Mouse (Mus musculus): ENCODE data around the gene Psph. TPM values are rescaled to one million over a fixed set of nuclear protein-coding genes. Genes with fewer than 3 reads are reported as not detected.
"Not testable (repeated sequence)": the region's sequence is repeated elsewhere in the genome, so short reads cannot be mapped to it uniquely, and the experiment has no call there.

Gene Psph
- 4.3 and 11.1 TPM in 2 replicates for polyA plus RNA-seq (2011; ENCODE audit: insufficient read depth, insufficient read length, low replicate concordance, missing spikeins)

- Histone ChIP-seq H3K4me1 (ENCODE audit: control insufficient read depth, insufficient read depth, low read length) (no peaks in the 10 kb centered on the region; the same call in 1 of the 2 replicates), H3K4me3 (replicated peaks; ENCODE audit: control insufficient read depth, low read depth, low read length) (peak within 1 kb of the TSS; percentile 95), H3K27ac (ENCODE audit: control insufficient read depth, insufficient read depth, low read depth, low read length, poor library complexity) (peak within 1 kb of the TSS; percentile 98)
- whole genome bisulfite sequencing: under 1% methylated on average over 73 of the region's 73 CpGs
- TF ChIP-seq CTCF (IDR thresholded peaks at IDR 0.05; ENCODE audit: control insufficient read depth, insufficient read depth, low read length): no peak
- peak; percentile 49; the same call in 1 of the 2 replicates for TF ChIP-seq POLR2A (IDR thresholded peaks at IDR 0.05; ENCODE audit: borderline replicate concordance, control insufficient read depth, low read depth, low read length)
Observed at GRCm38 (mm10) chr5:129786818-129787790, at the start of gene Psph. TSS of gene Psph (minus strand) at chr5:129787449.

DNA sequence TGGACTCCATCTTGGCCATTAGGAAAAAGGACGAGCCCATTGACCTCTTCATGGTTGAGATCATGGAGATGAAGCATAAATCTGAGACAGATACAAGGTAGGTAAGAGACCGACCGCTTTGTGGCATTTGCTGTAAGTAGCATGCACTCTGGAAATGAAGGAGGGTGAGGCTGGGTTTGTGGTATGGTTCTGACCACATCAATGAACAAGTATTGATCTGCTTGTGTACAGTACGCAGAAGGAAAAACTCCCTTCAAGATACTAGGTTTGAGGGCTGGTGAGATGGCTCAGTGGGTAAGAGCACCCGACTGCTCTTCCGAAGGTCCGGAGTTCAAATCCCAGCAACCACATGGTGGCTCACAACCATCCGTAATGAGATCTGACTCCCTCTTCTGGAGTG is 3.3 kb upstream of the Psph start:
- not testable (repeated sequence) for H3K27ac ChIP-seq (ENCODE audit: control insufficient read depth, insufficient read depth, low read depth, low read length, poor library complexity); H3K4me1 ChIP-seq (ENCODE audit: control insufficient read depth, insufficient read depth, low read length); H3K4me3 ChIP-seq (replicated peaks; ENCODE audit: control insufficient read depth, low read depth, low read length)
- 93% methylated on average over 8 of the region's 8 CpGs for WGBS

DNA sequence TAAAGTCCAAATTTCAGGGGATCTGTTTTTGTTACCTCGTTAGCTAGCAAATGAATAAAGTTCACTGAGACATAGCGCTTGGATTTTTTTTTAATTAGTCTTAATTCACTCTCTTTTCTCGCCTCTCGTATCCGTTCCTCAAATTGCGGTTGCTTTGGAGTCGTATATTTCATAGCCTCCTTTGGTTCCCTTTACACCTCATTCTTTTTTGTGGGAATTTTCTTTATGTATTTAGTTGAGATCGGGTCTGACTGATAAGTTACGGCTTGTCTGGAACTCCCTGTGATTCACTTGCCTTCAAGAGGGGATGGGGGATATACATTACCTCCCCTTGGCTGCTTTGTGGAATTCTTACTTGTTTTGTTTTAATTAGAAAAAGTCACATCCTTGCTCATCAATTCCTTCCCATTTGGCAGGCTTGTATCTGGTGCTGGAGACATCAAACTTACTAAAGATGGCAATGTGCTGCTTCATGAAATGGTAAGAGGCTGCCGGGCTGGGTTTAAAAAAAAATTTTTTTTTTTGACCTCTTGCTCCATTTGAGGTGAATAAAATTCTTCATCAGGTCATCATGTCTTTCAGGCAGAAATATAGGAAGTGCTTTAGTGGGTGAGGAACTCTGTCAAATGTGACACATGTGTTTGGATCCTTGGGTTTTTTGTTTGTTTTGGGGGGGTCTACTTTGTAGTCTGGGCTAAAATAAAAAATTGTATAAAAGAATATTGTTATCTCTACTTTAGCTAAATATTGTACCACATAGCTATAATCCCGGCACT is 757 bp upstream of the Psph start:
- Histone ChIP-seq H3K4me1 (ENCODE audit: control insufficient read depth, insufficient read depth, low read length) (no peaks in the 10 kb centered on the region; the same call in 1 of the 2 replicates), H3K4me3 (replicated peaks; ENCODE audit: control insufficient read depth, low read depth, low read length) (peak overlapping the region; percentile 95), H3K27ac (ENCODE audit: control insufficient read depth, insufficient read depth, low read depth, low read length, poor library complexity) (peak overlapping the region; percentile 98)
- TF ChIP-seq CTCF (IDR thresholded peaks at IDR 0.05; ENCODE audit: control insufficient read depth, insufficient read depth, low read length) (no peak), POLR2A (IDR thresholded peaks at IDR 0.05; ENCODE audit: borderline replicate concordance, control insufficient read depth, low read depth, low read length) (no peak)
- WGBS: 8% methylated on average over 11 of the region's 11 CpGs

DNA sequence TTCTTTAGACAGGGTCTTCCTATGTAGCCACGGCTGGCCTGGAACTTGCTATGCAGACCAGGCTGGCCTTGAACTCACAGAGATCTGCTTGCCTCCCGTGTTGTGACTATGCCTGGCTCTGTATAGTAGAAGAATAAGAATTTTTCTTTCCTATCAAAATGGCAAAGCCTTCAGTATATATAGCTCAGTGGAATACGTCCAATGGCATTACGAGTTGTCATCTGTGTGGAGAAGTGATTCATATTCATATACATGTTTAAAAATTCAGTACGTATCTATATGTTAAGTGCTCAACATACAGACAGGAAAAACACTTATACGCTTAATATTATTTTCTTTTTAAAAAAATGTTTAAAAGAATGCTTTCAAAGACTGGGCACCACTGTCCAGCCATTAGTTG is 1.1 kb downstream of the Psph start:
- Histone ChIP-seq H3K4me3 (replicated peaks; ENCODE audit: control insufficient read depth, low read depth, low read length) (no peak overlapping the region), H3K27ac (ENCODE audit: control insufficient read depth, insufficient read depth, low read depth, low read length, poor library complexity) (no peak overlapping the region; the same call in 1 of the 2 replicates), H3K4me1 (ENCODE audit: control insufficient read depth, insufficient read depth, low read length) (no peaks in the 10 kb centered on the region; the same call in 1 of the 2 replicates)
- TF ChIP-seq CTCF (IDR thresholded peaks at IDR 0.05; ENCODE audit: control insufficient read depth, insufficient read depth, low read length) (no peak), POLR2A (IDR thresholded peaks at IDR 0.05; ENCODE audit: borderline replicate concordance, control insufficient read depth, low read depth, low read length) (no peak)
- WGBS: 73% methylated on average over 6 of the region's 6 CpGs

DNA sequence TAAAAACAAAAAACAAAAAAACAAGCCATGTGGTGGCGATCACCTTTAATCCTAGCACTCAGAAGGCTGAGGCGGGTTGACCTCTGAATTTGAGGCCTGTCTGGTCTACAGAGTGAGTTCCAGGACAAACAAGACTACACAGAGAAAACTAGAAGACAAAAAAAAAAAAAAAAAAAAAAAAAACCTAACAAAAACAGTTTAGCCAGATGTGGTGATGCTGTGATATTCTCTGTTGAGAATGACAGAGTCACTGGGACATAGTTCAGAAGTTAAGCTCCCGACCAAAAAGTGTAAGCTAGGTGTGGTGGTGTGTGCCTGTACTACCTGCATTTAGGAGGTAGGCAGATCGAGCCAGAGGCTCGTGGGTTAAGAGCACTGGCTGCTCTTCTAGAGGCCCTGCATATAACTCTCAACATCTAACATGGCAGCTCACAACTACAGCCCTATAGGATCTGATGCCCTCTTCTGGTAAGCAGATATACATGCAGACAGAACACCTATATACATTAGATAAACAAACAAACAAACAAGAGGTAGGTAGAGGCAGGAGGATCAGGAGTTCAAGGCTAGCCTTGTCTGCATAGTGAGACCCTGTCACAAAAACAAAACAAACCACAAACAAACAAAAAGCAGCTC is 1.9 kb downstream of the Psph start:
- TF ChIP-seq POLR2A (IDR thresholded peaks at IDR 0.05; ENCODE audit: borderline replicate concordance, control insufficient read depth, low read depth, low read length): no peak
- no peak for TF ChIP-seq CTCF (IDR thresholded peaks at IDR 0.05; ENCODE audit: control insufficient read depth, insufficient read depth, low read length)
- Histone ChIP-seq H3K4me1 (ENCODE audit: control insufficient read depth, insufficient read depth, low read length) (no peaks in the 10 kb centered on the region; the same call in 1 of the 2 replicates), H3K4me3 (replicated peaks; ENCODE audit: control insufficient read depth, low read depth, low read length) (no peak overlapping the region), H3K27ac (ENCODE audit: control insufficient read depth, insufficient read depth, low read depth, low read length, poor library complexity) (no peak overlapping the region)
- 83% methylated on average over 5 of the region's 5 CpGs for WGBS

DNA sequence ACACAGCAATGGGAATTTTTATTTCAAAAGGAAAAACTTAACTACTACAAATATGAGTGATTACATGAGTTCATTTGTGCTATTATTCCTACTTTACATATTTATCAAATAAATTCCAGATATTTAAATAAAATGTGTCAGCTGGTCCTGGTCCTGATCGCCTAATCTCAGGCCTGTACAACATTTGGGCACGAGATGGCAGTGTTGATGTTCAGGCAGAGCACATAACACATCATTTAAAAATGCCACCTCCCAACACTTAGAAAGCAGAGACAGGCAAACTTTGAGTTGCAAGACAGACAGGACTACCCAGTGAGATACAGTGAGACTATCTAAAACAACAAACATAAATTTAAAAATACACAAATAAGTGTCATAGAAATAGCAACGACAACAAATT is 5.0 kb downstream of the Psph start:
- TF ChIP-seq POLR2A (IDR thresholded peaks at IDR 0.05; ENCODE audit: borderline replicate concordance, control insufficient read depth, low read depth, low read length): no peak
- peak; percentile 27; the same call in 1 of the 2 replicates for TF ChIP-seq CTCF (IDR thresholded peaks at IDR 0.05; ENCODE audit: control insufficient read depth, insufficient read depth, low read length)
- Histone ChIP-seq H3K4me3 (replicated peaks; ENCODE audit: control insufficient read depth, low read depth, low read length) (no peak overlapping the region), H3K4me1 (ENCODE audit: control insufficient read depth, insufficient read depth, low read length) (no peaks in the 10 kb centered on the region; the same call in 1 of the 2 replicates), H3K27ac (ENCODE audit: control insufficient read depth, insufficient read depth, low read depth, low read length, poor library complexity) (no peak overlapping the region)
- 31% methylated on average over 3 of the region's 3 CpGs for whole genome bisulfite sequencing

DNA sequence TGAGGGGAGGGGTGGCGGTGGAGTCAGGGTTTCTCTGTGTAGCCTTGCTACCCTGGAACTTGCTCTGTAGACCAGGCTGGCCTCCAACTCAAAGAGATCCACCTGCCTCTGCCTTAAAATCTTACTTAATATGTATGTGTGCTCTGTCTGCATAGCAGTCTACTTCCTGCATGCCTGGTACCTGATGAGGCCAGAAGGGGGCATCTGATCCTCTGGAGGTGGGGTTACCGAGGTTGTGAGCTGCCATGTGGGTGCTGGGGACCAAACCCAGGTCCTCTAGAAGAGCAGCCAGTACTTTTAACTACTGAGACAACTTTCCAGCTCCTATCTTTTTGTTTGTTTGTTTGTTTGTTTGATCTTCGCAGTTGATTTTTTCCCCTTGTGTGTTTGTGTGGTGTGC is 7.1 kb downstream of the Psph start:
- H3K4me1 ChIP-seq (ENCODE audit: control insufficient read depth, insufficient read depth, low read length): no peaks in the 10 kb centered on the region
- 88% methylated on average over 3 of the region's 3 CpGs for WGBS
- TF ChIP-seq POLR2A (IDR thresholded peaks at IDR 0.05; ENCODE audit: borderline replicate concordance, control insufficient read depth, low read depth, low read length): no peak
- TF ChIP-seq CTCF (IDR thresholded peaks at IDR 0.05; ENCODE audit: control insufficient read depth, insufficient read depth, low read length): no peak

More for the DNA sequence above, 7.1 kb downstream of the Psph start:
- Histone ChIP-seq H3K4me3 (replicated peaks; ENCODE audit: control insufficient read depth, low read depth, low read length) (no peak overlapping the region), H3K27ac (ENCODE audit: control insufficient read depth, insufficient read depth, low read depth, low read length, poor library complexity) (no peak overlapping the region)

Data from bone marrow, adult 2 months (tissue).